Mouse (Mus musculus) MEL-GATA-1-ER (cell line): ENCODE measurements around the gene Clba1.

Experiments
- DNase-seq: peaks from one replicate; pipeline ENCODE4 v3.0.0-alpha.2; 2012; ENCODE audit warnings: low read depth; ENCODE audit errors: extremely low read depth

Clba1 gene

GRCm38 (mm10) chr12:112808587-112809364 is at the start of gene Clba1:
TSS of gene Clba1 (plus strand) at chr12:112808937.
- peak; percentile 99 for DNase-seq

GRCm38 (mm10) chr12:112759471-112759870 is 49.3 kb upstream of the Clba1 start:
- DNase-seq, result no peak

- DNase-seq, result peak; percentile 90
Measured at GRCm38 (mm10) chr12:112760154-112760926, 48.4 kb upstream of the Clba1 start, which contains the start of gene Pld4. TSS of gene Pld4 (plus strand) at chr12:112760655.

- no peak for DNase-seq
Measured at GRCm38 (mm10) chr12:112761411-112761810, 47.3 kb upstream of the Clba1 start.

- DNase-seq, result peak; percentile 42
Measured at GRCm38 (mm10) chr12:112762018-112762417, 46.7 kb upstream of the Clba1 start.

- no peak for DNase-seq
Measured at GRCm38 (mm10) chr12:112763176-112763575, 45.6 kb upstream of the Clba1 start.

- DNase-seq, result no peak
Measured at GRCm38 (mm10) chr12:112764141-112764540, 44.6 kb upstream of the Clba1 start.

- DNase-seq, result no peak
Measured at GRCm38 (mm10) chr12:112764991-112765390, 43.7 kb upstream of the Clba1 start.

GRCm38 (mm10) chr12:112766586-112766985 is 42.2 kb upstream of the Clba1 start:
- DNase-seq, result no peak

GRCm38 (mm10) chr12:112767036-112767890 is 41.5 kb upstream of the Clba1 start:
- no peak for DNase-seq

GRCm38 (mm10) chr12:112768166-112768565 is 40.6 kb upstream of the Clba1 start:
- no peak for DNase-seq

- DNase-seq, result peak; percentile 53
Measured at GRCm38 (mm10) chr12:112769031-112769430, 39.7 kb upstream of the Clba1 start.

- DNase-seq, result no peak
Measured at GRCm38 (mm10) chr12:112769751-112770150, 39.0 kb upstream of the Clba1 start.

GRCm38 (mm10) chr12:112770396-112770795 is 38.3 kb upstream of the Clba1 start:
- no peak for DNase-seq

- no peak for DNase-seq
Measured at GRCm38 (mm10) chr12:112772306-112772705, 36.4 kb upstream of the Clba1 start.

GRCm38 (mm10) chr12:112773366-112773765 is 35.4 kb upstream of the Clba1 start:
- DNase-seq, result no peak

GRCm38 (mm10) chr12:112774026-112774425 is 34.7 kb upstream of the Clba1 start:
- DNase-seq, result no peak

- DNase-seq, result no peak
Measured at GRCm38 (mm10) chr12:112774481-112774880, 34.3 kb upstream of the Clba1 start.

GRCm38 (mm10) chr12:112791026-112791425 is 17.7 kb upstream of the Clba1 start:
- DNase-seq, result no peak

- DNase-seq, result peak; percentile 89
Measured at GRCm38 (mm10) chr12:112793601-112794355, 15.0 kb upstream of the Clba1 start.

- DNase-seq, result no peak
Measured at GRCm38 (mm10) chr12:112794356-112794816, 14.4 kb upstream of the Clba1 start.
